Mouse (Mus musculus) embryo, embryonic 11 days (tissue): ENCODE measurements around the gene Car11.
A peak's percentile ranks its signal among the peaks of the same experiment; 100 is the strongest.

Experiments used
- DNase-seq: peaks from one replicate; pipeline ENCODE4 v3.0.0-alpha.2; 2015

Car11 gene

DNA sequence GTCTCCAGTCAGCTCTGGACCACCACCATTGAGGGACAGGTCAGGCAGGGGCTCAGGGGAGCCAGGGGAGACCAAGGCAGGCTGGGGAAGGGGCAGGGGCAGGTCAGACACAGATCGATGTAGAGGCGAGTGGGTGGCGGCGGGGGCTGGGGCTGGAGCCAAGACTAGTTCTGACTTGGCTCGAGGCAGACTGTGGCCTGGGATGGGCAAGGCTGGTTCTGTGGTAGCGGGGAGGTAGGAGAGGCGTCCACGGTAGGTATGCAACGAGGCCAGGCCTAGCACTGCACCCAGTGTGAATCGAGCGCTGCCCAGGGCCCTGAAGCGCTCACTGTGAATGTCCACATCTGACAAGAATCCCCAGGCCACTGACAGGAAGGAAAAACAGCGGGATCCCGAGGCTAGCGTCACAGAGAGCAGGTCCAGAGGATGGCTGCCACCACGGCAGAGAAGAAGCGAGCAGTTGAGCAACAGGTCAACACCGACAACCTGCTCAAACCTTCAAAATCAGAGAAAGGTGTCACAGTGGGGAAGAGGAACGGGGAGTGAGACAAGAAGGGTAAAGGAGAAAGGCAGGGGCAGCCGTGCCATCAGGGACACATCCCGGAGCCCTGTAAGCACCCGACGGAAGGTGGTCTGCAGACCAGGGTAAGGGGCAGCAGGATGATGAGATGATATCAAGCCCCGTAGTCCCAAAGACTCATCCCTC is 11.8 kb downstream of the Car11 start:
- DNase-seq = no peak

DNA sequence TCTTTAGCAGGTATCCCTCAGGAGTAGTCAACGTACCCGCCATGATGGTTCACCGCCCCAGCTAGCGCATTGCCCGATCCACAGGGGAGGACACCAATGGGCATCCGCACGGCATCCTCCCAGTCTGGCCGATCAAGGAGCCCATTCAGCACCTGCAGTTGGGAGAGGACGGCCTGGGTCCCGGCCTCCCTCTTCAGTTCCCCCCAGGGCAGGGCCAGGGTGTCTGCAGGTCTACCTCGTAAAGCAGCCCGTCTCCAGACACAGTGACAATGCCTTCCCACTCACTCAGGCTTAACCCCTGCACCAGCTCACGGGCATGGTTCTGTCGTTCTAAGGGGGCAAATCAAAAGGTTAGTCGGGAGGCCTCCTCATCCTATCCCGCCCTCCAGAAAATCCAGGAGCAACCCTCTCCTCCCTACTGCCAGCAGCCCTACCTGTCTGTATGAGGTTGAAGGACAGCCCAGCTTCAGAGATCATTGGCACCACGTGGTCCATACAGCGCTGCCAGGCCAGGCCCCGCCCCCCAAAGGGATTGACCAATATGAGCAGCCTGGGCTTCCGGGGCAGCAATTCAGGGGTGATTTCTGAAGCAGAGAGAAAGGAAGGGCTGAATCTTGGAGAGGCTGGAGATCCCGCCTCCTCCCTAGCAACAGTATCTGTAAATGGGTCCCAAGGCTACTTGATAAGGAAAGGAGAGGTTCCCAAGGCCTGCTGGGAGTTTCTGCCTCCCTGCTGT is 12.5 kb downstream of the Car11 start:
- no peak for DNase-seq

- no peak for DNase-seq
Measured at GRCm38 (mm10) chr7:45713396-45713795, 13.8 kb downstream of the Car11 start.

GRCm38 (mm10) chr7:45713881-45714520 is 14.4 kb downstream of the Car11 start:
- DNase-seq = no peak

DNA sequence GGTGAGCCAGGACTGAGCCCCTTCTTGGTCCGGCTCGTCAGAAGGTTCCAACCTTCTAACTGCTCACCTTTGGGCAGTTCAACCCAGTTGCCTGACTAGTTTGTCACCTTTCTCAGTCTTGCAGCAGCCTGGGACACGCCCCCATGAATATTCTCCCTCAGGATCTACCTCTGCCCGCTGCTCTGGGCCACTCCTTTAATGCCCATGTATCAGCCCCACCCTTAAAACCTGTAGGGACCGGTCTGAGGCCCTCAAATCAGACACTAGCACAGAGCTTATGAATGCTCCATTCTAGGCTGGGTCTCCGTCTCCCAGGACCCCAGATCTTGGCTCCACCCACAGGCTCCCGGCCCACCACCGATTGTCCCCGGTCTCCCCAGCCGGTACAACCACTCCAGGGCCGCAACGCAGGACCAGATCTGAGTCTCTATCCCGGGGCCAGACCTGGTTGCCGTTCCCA is 15.0 kb downstream of the Car11 start:
- no peak for DNase-seq

DNA sequence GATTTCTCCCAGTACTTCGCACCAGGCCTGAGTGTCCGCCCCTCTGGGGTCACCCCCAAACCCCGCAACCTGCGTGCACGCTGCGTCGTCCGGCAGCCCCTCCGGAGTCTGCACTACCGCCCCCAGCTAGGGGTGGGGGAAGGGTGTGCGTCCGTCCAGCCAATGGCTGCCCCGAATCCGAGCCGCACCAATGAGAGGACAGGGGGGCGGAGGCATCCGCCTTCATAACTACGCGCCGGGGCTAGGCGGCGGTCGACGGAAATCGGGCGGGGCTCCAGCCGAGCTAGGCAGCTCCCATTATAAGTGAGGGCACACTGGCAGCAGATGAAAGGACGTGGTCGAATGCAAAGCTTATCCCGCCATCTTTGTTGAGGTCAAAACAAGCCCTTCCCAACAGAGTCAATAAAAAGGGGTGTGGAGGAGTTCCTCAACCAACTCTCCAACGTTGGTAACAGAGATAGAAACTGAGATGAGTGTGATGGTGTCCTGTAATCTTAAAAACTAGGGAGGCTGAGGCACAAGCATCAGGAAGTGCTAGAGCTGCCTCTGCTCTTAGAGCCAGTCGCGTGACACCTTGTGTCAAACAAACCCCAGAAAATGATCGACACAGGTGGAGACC is 15.6 kb downstream of the Car11 start, which contains the start of gene Rpl18:
Rpl18 (plus strand) TSS at position 368 of the 619 bp plus-strand sequence.
- peak; percentile 99 for DNase-seq

GRCm38 (mm10) chr7:45715741-45716459 is 16.3 kb downstream of the Car11 start:
- no peak for DNase-seq

DNA sequence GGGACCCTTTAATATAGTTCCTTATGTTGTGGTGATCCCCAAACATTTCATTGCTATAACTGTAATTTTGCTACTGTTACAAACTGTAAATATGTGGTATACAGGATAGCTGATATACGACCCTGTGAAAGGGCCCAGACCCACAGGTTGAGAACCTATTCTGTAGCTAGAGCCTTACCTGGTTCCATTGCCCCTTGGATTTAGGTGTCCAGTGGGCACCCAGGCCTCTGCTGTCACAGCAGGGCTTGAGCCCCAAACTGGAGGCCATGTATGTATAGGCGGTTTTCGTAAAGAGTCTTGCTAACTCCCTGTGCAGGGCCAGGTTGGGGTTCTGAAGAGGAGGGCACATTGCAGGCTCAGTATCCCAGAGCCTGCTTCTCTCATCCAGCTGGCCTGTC is 16.8 kb downstream of the Car11 start:
- no peak for DNase-seq

GRCm38 (mm10) chr7:45716952-45717917 is 17.6 kb downstream of the Car11 start:
- DNase-seq = no peak

GRCm38 (mm10) chr7:45717918-45718297 is 18.3 kb downstream of the Car11 start, which contains the start of gene Sphk2:
Gene Sphk2 (minus strand): TSS chr7:45718002.
- peak; percentile 97 for DNase-seq

- DNase-seq = no peak
Measured at GRCm38 (mm10) chr7:45718331-45718730, 18.7 kb downstream of the Car11 start.

DNA sequence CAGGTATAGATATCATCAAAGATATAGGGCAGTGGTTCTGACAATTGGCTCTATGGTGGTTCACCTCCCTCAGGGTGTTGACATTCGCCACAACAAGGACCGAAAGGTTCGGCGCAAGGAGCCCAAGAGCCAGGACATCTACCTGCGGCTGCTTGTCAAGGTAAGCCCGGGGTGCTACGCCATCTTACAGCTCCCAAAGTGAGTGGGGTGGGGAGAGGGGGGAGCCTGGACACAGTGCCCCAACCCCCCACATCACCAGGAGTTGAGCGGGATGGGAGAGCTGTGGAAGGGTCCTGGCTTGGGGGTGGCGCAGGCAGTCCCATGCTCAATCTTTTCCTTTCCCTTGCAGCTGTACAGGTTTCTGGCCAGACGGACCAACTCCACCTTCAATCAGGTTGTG is 19.5 kb downstream of the Car11 start:
- DNase-seq = no peak

DNA sequence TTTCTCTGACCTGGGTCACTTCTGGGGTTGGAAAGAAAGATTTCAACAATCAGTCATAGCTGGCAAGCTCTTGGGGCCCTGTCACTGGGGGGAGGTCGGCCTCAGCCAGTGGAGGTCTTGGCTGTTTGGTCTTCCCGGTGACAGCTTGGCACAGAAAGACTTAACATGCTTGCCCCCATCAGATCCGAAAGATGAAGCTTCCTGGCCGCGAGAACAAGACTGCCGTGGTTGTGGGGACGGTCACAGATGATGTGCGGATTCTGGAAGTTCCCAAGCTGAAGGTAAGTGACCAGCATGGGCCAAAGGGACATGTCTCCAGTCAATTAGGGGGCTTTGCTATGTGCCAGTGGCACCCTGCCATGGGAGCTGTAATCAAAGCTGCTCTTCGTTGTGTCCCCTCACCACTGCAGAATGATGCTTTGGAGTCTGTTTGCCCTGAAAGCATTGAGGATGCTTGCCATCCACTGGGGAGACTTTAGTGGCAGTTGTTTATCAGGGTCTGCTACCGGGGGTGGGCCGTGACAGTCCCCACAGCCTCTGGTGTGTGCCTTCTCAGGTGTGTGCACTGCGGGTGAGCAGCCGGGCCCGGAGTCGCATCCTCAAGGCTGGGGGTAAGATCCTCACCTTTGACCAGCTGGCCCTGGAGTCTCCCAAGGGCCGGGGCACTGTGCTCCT is 20.2 kb downstream of the Car11 start:
- DNase-seq = no peak

DNA sequence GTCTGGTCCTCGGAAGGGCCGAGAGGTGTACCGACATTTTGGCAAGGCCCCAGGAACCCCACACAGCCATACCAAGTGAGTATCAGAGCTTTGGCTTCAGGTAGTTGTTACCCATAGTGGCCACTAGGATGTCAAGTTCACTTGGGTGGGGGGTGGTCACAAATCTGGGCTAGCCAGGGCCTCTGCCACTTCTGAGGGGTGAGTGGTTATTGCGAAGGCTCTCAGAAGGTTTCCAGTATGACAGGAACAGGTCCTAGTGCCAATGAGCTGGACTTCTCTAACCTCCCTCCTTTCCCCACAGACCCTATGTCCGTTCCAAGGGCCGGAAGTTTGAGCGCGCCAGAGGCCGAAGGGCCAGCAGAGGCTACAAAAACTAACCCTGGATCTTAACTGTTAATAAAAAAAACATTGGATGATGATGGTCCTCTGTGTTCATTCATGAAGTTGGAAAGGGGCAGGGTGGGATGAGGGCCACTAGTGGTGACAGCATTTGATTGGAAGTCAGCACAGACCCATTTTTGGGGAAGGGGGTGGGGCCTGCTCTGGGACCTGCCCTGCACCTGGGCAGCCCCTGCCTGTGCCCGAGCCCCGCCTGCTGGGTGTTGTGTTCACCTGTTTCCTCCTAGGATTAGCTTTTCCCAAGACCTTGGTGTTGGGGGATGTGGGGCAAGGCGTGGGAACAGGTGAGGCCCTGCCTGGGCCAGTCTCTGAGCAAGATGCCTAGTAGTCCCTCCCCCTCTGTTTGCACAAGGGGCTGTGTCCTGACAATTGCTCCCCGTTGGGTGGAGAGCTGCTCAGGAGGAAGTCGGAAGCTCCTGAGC is 21.0 kb downstream of the Car11 start, which contains the start of gene Fam83e:
Fam83e (plus strand) TSS at position 800 of the 821 bp plus-strand sequence.
- no peak for DNase-seq

DNA sequence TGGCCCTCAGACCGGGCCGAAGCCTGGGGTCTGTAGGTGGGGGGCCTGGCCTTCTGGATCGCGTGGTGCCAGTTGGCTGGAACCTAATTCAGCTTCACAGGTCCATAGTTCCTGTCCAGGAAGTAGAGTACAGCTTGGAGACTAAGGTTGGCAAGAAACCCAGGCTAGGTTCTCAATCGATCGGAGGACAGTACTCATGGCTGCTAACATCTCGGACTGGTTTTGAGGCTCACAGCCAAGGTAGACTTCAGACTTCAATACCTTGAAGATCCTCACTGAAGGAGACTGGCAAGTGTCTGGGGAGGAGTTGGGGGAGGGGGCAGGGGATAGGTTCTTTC is 21.6 kb downstream of the Car11 start:
- no peak for DNase-seq

GRCm38 (mm10) chr7:45721642-45722347 is 22.2 kb downstream of the Car11 start:
- DNase-seq = no peak

DNA sequence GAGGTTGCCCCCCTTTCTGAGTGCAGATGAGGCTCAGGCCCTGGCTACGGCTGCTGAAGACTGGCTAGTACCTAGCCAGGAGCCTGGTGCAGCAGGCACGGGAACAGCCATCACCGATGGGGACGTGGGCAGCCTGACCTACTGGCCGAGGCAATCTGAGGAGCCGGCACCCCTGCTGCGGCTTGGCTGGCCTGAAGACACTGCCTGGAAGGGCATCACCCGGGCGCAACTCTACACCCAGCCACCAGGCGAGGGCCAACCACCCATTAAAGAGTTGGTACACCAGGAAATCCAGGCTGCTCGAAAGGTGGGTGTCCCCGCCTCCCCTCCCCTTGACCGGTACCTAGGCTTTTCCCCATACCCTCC is 22.7 kb downstream of the Car11 start:
- no peak for DNase-seq

- no peak for DNase-seq
Measured at GRCm38 (mm10) chr7:45723301-45723700, 23.7 kb downstream of the Car11 start.

DNA sequence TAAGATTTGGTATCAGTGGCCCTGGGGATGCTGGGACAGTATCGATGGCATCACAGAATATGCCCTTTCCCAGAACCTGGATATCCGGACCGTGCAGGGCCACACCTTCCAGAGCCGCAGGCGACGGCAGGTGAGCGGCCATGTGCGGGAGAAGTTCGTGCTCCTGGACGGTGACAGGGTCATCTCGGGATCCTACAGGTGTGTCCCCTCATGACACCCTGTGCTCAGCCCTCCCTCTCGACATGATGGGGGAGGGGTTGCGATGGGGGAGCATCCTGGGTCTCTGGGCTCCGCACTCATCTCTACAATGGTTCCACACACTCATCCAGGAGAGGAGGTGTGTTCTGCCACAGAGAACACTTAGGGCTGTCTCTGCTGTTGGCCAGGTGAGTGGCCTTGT is 24.1 kb downstream of the Car11 start:
- DNase-seq = no peak
